Comparison of ENCODE assay signal across 8 mouse cellular contexts in the genomic region with DNA sequence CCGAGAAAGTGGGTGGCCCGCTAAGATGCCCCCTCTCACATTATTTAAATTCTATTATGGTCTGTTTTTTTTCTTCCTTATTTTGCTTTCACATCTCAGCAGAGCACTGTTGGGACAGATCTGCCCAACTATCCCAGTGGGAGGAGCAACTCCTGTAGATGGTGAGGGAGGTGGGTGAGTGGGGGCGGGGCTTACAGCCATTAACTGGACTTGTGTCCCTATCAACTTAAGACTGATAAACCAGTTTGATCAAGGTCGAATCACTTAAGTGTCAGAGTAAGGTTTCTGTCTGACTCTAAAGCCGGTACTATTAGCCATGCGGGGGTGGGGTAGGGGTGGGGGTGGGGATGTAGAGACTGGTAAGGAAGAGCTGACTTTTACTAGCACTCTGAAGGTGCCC. TPM values are rescaled to one million over a fixed set of nuclear protein-coding genes. Genes with fewer than 3 reads are reported as not detected.
DNase-seq lines count a peak whose midpoint lies in the region; ATAC-seq and TF ChIP-seq lines count a peak whose summit lies in the region.

No protein-coding gene starts in this region.

- H3K4me3 ChIP-seq in intestine, embryonic 14.5 days (ENCODE audit: low read depth, low read length), result peak overlapping the region; percentile 27
- H3K4me3 ChIP-seq in liver, embryonic 11.5 days (ENCODE audit: low read depth, low read length), result peak overlapping the region; percentile 44
- peak overlapping the region; percentile 34 for H3K4me3 ChIP-seq in midbrain, postnatal 0 days (ENCODE audit: low read depth, low read length)

- H3K9me3 ChIP-seq in intestine, embryonic 14.5 days (ENCODE audit: control insufficient read depth, low read length), result no peaks in the 10 kb centered on the region
- no peaks in the 10 kb centered on the region for H3K9me3 ChIP-seq in liver, embryonic 11.5 days (ENCODE audit: control insufficient read depth, low read length)
- no peaks in the 10 kb centered on the region for H3K9me3 ChIP-seq in midbrain, postnatal 0 days (ENCODE audit: low read length)

- H3K27ac ChIP-seq in intestine, embryonic 14.5 days (ENCODE audit: low read depth), result no peak overlapping the region
- H3K27ac ChIP-seq in liver, embryonic 11.5 days (ENCODE audit: low read depth, low read length), result peak overlapping the region; percentile 38
- no peak overlapping the region for H3K27ac ChIP-seq in midbrain, postnatal 0 days (ENCODE audit: low read depth, low read length)

- peak overlapping the region; percentile 8; the same call in 1 of the 2 replicates for H3K9ac ChIP-seq in intestine, embryonic 14.5 days (ENCODE audit: low read length)
- H3K9ac ChIP-seq in liver, embryonic 11.5 days (ENCODE audit: low read depth, low read length), result peak overlapping the region; percentile 17; the same call in 1 of the 2 replicates
- H3K9ac ChIP-seq in midbrain, postnatal 0 days (replicated peaks; ENCODE audit: low read length, poor library complexity, severe bottlenecking), result no peak overlapping the region; the same call in 1 of the 2 replicates

- no peak for ATAC-seq in intestine, embryonic 14.5 days (replicated peaks; ENCODE audit: low FRiP score, low TSS enrichment, low read depth)
- ATAC-seq in liver, embryonic 11.5 days (replicated peaks; ENCODE audit: low FRiP score), result 0 out of 2 replicates have a peak, but pooled peaks have one; percentile 26
- no peak for ATAC-seq in midbrain, postnatal 0 days (ENCODE audit: low FRiP score)

- H3K4me2 ChIP-seq in intestine, embryonic 14.5 days (ENCODE audit: low read length), result peak overlapping the region; percentile 56
- peak overlapping the region; percentile 71 for H3K4me2 ChIP-seq in liver, embryonic 11.5 days
- peak overlapping the region; percentile 64 for H3K4me2 ChIP-seq in midbrain, postnatal 0 days (ENCODE audit: low read depth, low read length, poor library complexity, severe bottlenecking)

- peak; percentile 46 for DNase-seq in right cerebral cortex, postnatal 14 days
- no peak for DNase-seq in right cerebral cortex, postnatal 25 days
- peak; percentile 50 to 56 for DNase-seq in cerebellum, adult 18-20 months
- peak; percentile 50 for DNase-seq in gastrocnemius, postnatal 10 days
- no peak for DNase-seq in intestine, embryonic 14.5 days (ENCODE audit: low spot score)
- no peak for DNase-seq in liver, embryonic 11.5 days (ENCODE audit: low spot score)
- DNase-seq in midbrain, postnatal 0 days (ENCODE audit: low spot score), result peak; percentile 22
- DNase-seq in thymus, postnatal 10 days (ENCODE audit: low spot score in 2 of 2), result peak; percentile 20 to 26

- H3K27me3 ChIP-seq in intestine, embryonic 14.5 days (replicated peaks; ENCODE audit: control insufficient read depth, insufficient read depth, low read length), result no peaks in the 10 kb centered on the region
- no peaks in the 10 kb centered on the region for H3K27me3 ChIP-seq in liver, embryonic 11.5 days (replicated peaks; ENCODE audit: control insufficient read depth, insufficient read depth, low read length)
- no peaks in the 10 kb centered on the region for H3K27me3 ChIP-seq in midbrain, postnatal 0 days (ENCODE audit: insufficient read depth, low read length)

- WGBS in intestine, embryonic 14.5 days, result 12% methylated on average over 6 of the region's 6 CpGs
- WGBS in liver, embryonic 11.5 days, result 10% methylated on average over 6 of the region's 6 CpGs
- WGBS in midbrain, postnatal 0 days, result 42% methylated on average over 6 of the region's 6 CpGs

- peaks cover 11% of the 10 kb centered on the region for H3K36me3 ChIP-seq in intestine, embryonic 14.5 days (ENCODE audit: control insufficient read depth, insufficient read depth, low read length)
- H3K36me3 ChIP-seq in liver, embryonic 11.5 days (ENCODE audit: control insufficient read depth, insufficient read depth, low read length), result no peaks in the 10 kb centered on the region; the same call in 1 of the 2 replicates
- H3K36me3 ChIP-seq in midbrain, postnatal 0 days (ENCODE audit: insufficient read depth, low read length), result peaks cover 4% of the 10 kb centered on the region

- peaks cover 14% of the 10 kb centered on the region for H3K4me1 ChIP-seq in intestine, embryonic 14.5 days (replicated peaks; ENCODE audit: control insufficient read depth, insufficient read depth, low read length)
- H3K4me1 ChIP-seq in liver, embryonic 11.5 days (replicated peaks; ENCODE audit: control insufficient read depth, insufficient read depth, low read length), result peaks cover 18% of the 10 kb centered on the region
- H3K4me1 ChIP-seq in midbrain, postnatal 0 days (ENCODE audit: insufficient read depth, low read length), result peaks cover 6% of the 10 kb centered on the region; the same call in 1 of the 2 replicates

- no peak for TF ChIP-seq CTCF in midbrain, postnatal 0 days (IDR thresholded peaks at IDR 0.05)

RNA-seq across cellular contexts. Expression of a gene that starts 1.1 kb away (rescaled TPM):
- total RNA-seq in gastrocnemius, postnatal 10 days (2021), result 1 to 10 TPM; 6.0 to 6.7 TPM
- polyA plus RNA-seq in intestine, embryonic 14.5 days (2014; fragmentation: Nextera tagmentation; extraction: Ambion mirVana), result 8.0 and 10.1 TPM in 2 replicates
- polyA plus RNA-seq in liver, embryonic 11.5 days (2014; fragmentation: Nextera tagmentation; extraction: Ambion mirVana), result 8.9 and 9.1 TPM in 2 replicates
- 35.3 and 42.2 TPM in 2 replicates for total RNA-seq in midbrain, postnatal 0 days (2014; rRNA removed)
- polyA plus RNA-seq in midbrain, postnatal 0 days (2015; fragmentation: Nextera tagmentation; extraction: Ambion mirVana), result 50.9 and 51.9 TPM in 2 replicates

RNA-seq across cellular contexts. Expression of a gene that starts 1.2 kb away (rescaled TPM):
- total RNA-seq in gastrocnemius, postnatal 10 days (2021), result 10 to 100 TPM; 35.5 to 40.8 TPM
- 70.3 and 72.9 TPM in 2 replicates for polyA plus RNA-seq in intestine, embryonic 14.5 days (2014; fragmentation: Nextera tagmentation; extraction: Ambion mirVana)
- polyA plus RNA-seq in liver, embryonic 11.5 days (2014; fragmentation: Nextera tagmentation; extraction: Ambion mirVana), result 53.1 and 58.5 TPM in 2 replicates
- total RNA-seq in midbrain, postnatal 0 days (2014; rRNA removed), result 47.6 and 60.4 TPM in 2 replicates
- 69.6 and 82.7 TPM in 2 replicates for polyA plus RNA-seq in midbrain, postnatal 0 days (2015; fragmentation: Nextera tagmentation; extraction: Ambion mirVana)

RNA-seq across cellular contexts. Expression of a gene that starts 7.1 kb away (rescaled TPM):
- total RNA-seq in gastrocnemius, postnatal 10 days (2021), result 1 to 10 TPM; 1.8 to 2.3 TPM
- polyA plus RNA-seq in intestine, embryonic 14.5 days (2014; fragmentation: Nextera tagmentation; extraction: Ambion mirVana), result 3.2 TPM in 2 replicates
- 4.8 and 5.4 TPM in 2 replicates for polyA plus RNA-seq in liver, embryonic 11.5 days (2014; fragmentation: Nextera tagmentation; extraction: Ambion mirVana)
- 0.93 and 1.2 TPM in 2 replicates for total RNA-seq in midbrain, postnatal 0 days (2014; rRNA removed)
- polyA plus RNA-seq in midbrain, postnatal 0 days (2015; fragmentation: Nextera tagmentation; extraction: Ambion mirVana), result 2.2 and 2.8 TPM in 2 replicates

RNA-seq across cellular contexts. Expression of a gene that starts 10.7 kb away (rescaled TPM):
- total RNA-seq in gastrocnemius, postnatal 10 days (2021), result 100 to 1,000 TPM; 423 to 469 TPM
- polyA plus RNA-seq in intestine, embryonic 14.5 days (2014; fragmentation: Nextera tagmentation; extraction: Ambion mirVana), result 0.91 and 1.7 TPM in 2 replicates
- 1.1 TPM in 2 replicates for polyA plus RNA-seq in liver, embryonic 11.5 days (2014; fragmentation: Nextera tagmentation; extraction: Ambion mirVana)
- total RNA-seq in midbrain, postnatal 0 days (2014; rRNA removed), result not detected in 2 replicates
- 0.41 and 0.49 TPM in 2 replicates for polyA plus RNA-seq in midbrain, postnatal 0 days (2015; fragmentation: Nextera tagmentation; extraction: Ambion mirVana)

RNA-seq across cellular contexts. Expression of a gene that starts 24.2 kb away (rescaled TPM):
- 10 to 100 TPM; 41.0 to 49.1 TPM for total RNA-seq in gastrocnemius, postnatal 10 days (2021)
- polyA plus RNA-seq in intestine, embryonic 14.5 days (2014; fragmentation: Nextera tagmentation; extraction: Ambion mirVana), result 143 and 149 TPM in 2 replicates
- 109 and 111 TPM in 2 replicates for polyA plus RNA-seq in liver, embryonic 11.5 days (2014; fragmentation: Nextera tagmentation; extraction: Ambion mirVana)
- 69.6 and 84.7 TPM in 2 replicates for total RNA-seq in midbrain, postnatal 0 days (2014; rRNA removed)
- 131 and 136 TPM in 2 replicates for polyA plus RNA-seq in midbrain, postnatal 0 days (2015; fragmentation: Nextera tagmentation; extraction: Ambion mirVana)

Comparison
In these comparisons a context has a peak if more than half of its experiments do, and no peak if none do; other contexts are left out.
1. DNase-seq: peak in right cerebral cortex, postnatal 14 days (single experiment), cerebellum, adult 18-20 months (2 of 2), gastrocnemius, postnatal 10 days (single experiment), midbrain, postnatal 0 days (single experiment) and thymus, postnatal 10 days (2 of 2); none in right cerebral cortex, postnatal 25 days (single experiment), intestine, embryonic 14.5 days (single experiment) and liver, embryonic 11.5 days (single experiment).
2. Peak in every context shown above with its lines, with median percentiles within 50 percentile points of each other: H3K4me2 ChIP-seq and H3K4me3 ChIP-seq.